Mouse (Mus musculus): ENCODE results near the gene Rbfox2.
A peak's percentile ranks its signal among the peaks of the same experiment; 100 is the strongest.

Gene Rbfox2

DNA sequence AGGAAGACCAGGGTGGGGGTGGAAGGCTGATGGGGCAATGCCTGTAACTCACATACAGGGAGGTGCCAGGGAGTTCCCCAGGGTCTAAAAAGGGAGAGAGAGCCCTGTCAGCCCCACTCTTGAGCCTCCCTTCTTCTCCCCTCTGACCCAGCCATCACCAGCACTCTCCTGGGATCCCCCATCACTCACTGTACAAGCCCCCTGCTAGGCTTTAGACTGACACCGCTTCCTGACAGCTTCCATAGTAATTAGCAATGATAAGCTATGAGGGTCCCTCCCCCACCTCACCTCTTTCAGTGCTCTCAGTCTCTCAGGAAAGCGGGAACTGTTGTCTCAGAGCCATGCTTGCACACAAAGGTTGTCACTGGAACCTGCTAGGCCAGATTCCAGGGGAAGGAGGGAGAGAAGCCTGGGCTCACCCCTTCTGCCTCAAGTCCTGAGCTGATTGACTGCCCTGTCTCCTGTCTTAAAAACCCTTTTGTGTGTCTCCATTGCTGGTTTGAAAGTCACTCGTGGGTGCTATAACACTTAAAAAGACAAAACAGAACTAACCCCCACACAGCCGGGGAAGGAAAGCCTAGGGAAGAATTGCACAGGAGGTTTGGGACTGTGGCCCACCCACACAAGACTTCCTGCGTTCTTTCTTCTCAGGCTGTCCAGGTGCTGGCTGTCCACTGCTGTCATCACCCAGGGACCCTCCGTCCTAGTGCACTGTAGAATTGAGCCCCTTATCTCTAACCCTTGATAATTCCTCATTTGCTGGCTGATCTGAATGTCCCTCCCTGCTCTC, 250.6 kb downstream of the Rbfox2 start:
- no peak for DNase-seq

DNA sequence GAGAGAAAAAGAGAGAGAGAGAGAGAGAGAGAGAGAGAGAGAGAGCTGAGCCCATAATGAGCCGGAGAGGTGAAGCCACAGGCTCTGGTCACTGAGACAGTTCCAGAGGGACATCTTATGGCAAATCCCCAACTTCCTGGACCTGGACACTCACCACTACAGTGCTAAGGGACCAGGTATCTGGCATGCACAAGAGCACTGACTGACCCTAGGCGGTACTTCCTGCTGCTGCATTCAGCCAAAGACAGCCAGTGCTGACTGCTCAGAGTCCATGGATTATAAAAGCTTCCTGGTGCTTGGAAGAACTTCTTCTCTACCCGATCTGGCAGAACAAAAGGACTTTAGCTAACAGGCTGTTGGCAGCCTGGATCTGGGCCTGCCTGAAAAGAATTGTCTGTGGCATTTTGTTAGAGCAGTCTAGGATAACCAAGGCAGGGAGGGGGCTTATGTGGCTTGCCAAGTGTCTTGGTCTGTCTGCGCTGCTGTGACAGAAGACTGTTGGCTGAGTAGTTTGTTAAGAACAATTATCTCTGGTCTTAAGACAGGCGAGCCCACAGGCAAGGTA, 252.1 kb downstream of the Rbfox2 start:
- DNase-seq: no peak

DNA sequence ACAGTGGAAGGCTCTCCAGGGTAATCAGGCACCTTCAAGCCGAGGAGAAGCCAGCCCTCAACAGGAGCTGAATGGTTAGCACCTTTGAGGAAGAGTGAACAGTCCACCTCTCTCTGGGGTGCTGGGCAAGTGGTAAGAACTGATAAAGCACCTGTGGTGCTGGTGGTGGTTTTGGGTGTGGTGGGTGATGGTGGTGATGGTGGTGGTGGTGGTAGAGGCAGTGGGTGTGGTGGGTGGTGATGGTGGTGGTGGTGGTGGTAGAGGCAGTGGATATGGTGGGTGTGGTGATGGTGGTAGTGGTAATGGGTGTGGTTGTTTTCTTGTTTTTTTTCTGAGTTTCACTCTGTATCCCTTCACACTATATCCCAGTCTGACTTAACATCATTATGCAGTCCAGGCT, 253.8 kb downstream of the Rbfox2 start:
- no peak for DNase-seq

DNA sequence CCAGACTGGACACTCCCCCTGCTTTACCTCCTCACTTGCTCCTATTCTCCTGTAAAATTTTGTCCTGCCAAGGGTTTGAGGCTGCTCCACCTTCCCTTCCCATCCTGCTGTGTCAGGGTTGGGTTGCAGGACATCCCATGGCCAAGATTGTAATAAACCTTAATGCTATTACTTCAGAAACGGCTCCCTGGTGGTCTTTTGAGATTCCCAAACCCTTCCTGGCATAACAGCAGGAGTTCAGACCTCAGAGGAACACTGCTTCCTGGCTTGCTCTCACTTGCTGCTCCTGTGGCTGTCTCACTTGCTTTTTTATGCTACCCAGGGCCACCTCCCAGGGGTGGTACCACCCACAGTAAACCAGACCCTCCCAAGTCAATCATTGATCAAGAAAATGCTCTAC, 254.6 kb downstream of the Rbfox2 start:
- no peak for DNase-seq

DNA sequence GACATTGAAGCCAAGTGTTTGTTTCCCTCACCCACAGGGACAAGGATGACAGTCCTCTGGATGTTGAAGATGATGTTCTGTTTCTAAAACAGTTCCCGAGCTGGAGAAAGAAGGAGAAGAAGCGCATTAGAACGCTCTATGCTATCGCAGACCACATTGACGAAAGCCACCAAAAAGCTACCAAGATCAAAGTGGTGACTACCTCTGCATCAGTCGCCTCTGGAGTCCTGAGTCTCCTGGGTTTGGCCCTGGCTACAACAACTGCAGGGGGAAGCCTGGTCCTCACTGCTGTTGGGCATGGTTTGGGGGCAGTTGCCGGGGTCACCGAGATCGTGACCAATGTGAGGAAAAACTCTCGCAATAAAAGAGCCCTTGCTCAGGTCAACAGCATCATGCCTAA, 256.2 kb downstream of the Rbfox2 start, which contains the start of gene Mb:
TSS of gene Mb (minus strand) at position 101 of the 400 bp plus-strand sequence.
- no peak for DNase-seq

DNA sequence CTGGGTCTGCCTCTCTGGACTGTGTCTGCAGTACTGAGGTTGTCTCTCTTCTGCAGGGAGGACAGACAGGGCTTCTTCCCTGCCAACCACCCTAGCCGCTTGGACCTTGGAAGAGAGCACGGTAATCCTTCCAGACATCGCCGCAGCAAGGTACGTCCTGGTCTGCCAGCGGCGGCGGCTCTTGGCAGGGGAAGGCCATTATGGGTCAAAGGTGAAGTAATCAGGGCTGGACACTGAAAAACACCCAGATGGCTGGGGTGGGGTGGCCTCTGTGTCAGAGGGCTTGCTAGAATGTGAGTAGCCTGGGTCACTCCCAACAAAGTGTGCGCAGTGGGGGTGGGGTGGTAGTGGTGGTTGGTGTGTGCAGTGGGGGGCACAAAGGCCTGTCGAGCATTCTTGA, 261.2 kb downstream of the Rbfox2 start:
- DNase-seq: peak; percentile 95

DNA sequence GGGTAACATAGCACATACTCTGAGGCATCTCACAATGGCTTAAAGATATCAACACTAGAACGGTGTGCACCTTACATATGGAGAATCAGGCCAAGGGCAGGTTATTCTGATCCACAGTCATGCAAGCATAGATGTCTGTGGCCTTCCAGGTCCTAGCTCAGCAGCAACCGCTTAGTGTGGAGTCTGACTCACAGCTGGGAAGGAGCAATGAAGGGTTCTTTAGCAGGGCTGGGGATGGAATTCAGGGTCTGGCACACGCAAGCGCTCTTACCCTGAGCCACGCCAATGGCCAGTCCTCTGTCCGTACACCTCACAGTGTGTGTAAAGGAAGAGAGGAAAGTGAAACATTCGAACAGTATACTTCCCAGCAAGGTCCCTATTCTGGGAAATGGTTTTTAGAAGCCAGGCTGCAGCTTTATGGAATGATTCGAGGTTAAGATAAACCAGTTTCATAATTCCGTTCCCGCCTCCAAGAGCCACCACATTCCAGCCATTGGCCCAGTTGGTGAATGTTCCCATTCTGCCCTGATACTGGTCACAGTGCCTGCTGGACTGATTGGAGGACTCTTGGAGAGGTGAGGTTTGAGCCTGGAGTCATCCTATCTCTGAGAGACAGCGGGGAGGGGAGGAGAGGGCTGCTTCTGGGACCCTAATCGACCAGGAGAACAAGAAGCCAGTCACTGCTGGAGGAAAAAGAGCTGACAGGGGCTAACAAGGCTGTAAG, 262.0 kb downstream of the Rbfox2 start, which contains the start of gene Apol6:
TSS of gene Apol6 (plus strand) at position 133 of the 724 bp plus-strand sequence.
- no peak for DNase-seq

DNA sequence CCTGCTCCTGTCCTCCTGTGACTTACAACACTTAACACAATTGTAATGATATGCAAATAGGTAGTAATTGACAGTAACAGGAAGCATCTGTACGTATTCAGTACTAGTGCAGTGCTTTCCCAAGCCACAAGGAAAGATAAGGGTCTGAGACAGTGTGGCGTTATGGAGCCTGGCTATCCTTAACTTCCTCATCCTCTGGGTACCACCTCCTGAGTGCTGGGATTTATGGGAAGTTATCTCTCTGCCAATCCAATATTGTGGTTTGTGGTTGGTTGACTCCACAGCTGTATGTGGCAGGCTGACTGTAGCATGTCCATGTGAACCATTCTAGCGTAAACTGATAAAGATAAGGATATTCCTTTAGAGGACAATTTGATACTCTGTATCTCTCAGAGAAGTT, 266.0 kb downstream of the Rbfox2 start:
- no peak for DNase-seq

DNA sequence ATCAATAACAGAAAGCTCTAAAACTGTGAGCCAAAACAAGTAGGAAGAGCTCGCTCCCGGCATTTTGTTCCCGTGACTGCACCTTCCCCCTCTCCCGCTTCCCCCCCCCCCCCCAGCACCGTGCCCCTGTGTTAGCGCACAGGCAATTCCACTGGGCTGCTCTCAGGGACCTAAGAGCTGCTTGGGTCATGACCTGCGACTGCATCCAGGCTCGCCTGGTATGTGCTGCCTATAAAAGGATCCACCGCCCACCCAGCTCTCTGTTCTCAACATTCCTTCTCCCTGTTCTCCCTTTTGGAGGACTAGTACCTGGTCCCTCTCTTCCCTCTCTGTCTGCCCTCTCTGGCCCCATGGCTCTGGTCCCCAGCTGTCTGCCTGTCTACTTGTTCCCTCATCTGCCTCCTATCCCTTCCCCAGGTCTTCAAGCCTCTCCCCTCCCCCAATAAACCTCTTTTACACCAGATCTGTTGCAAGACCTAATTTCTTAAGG, 267.5 kb downstream of the Rbfox2 start:
- DNase-seq: peak; percentile 92

DNA sequence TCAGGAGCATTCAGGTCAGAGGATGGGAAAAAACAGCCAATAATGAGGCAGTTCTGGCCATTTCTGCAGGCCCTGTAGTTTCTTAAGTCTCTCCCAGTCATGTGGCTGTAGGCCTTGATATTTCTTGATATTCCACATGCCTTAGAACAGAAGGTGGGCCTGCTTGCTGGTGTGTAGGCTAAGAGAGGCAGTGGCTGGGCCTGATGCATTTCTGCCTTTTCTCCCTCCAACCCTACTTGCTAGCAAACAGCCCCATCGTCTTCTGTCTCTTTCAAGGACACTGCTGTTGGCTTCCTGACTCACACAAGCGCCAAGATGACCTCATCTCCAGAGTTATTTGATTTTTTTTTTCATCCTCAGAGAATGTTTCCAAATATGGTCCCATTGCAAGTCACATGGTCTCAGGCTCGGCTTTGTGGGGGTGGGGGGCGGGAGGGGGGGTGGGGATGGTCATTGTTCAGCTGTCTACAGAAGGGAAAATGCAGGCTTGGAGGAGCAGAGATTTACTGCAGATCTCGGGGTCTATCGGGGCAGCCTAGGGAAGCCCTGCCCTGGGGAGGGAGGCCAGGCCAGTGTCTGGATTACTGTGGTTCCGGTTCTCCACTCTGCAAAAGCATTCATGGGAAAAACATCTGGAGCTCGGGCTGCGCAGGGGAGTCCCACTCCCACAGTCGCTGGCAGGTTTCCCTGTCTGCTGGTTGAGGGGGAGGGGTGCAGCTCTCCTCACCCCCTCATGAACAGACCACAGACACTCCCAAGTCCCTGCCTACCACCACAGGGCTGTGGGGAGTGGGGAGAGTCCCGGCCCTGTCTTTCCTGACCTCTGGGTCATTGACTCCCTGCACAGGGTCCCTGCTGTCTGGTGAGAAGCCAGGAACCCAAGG, 269.3 kb downstream of the Rbfox2 start:
- DNase-seq: peak; percentile 100

DNA sequence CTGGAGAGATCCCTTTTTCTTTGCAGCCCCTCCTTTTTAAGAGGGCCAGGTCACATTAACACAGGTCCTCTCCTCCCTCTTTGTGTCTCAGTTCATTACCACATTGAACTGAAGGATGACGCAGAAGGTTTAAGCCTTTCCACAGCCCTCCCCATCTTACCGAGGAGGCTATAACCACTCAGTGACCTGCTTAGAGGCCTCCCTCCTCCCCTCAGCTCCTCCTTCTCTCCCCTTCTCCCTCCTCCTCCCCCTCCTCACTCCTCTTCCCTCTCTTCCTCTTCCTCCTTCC, 269.9 kb downstream of the Rbfox2 start:
- DNase-seq: no peak

DNA sequence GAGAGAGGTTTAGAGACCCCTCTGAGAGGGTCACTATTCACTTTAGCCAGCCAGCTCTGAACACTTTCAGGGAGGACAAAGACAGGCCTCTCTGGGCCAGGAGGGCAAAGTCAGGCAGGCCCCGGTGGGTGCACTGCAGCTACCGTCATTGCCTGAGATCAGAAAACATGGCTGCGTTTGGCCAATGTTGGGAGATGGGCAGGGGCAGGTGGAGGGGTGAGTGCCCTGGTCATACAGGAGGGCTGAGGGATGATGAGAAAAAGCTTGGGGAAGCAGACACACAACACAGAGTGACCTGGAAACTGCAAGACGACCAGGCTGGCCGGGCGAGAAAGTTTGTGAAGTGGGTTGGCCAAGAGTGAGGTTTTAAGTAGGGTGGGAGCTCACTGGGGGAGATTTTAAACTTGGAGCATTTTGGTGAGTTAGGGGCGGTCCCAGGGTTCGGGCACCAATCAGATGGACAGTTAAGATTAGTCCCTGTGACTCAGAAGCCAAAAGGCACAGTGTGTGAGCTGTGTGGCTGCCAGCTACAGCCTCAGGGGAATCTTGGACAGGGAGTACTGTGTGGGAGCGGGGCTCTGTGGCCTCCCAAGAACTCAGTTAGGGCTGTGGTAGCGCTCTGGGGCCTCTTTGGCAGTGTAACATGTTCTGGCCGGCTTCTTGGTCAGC, 270.4 kb downstream of the Rbfox2 start:
- peak; percentile 99 for DNase-seq

DNA sequence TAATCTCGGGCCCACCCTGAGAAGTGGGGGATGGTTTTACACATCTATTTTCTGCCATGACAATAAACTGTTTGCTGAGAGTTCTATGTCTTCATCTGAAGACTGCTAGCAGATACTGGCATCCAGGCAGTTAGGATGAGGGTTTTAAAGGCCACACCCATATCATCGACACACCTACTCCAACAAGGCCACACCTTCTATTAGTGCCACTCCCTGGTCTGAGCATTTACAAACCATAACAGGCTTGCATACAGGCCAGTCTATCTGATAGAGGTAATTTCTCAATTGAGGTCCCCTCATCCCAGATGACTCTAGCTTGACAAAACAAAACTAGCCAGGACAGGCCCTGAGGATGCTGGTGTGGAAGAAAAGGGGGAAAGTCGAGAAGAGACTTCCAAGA, 271.2 kb downstream of the Rbfox2 start:
- no peak for DNase-seq

DNA sequence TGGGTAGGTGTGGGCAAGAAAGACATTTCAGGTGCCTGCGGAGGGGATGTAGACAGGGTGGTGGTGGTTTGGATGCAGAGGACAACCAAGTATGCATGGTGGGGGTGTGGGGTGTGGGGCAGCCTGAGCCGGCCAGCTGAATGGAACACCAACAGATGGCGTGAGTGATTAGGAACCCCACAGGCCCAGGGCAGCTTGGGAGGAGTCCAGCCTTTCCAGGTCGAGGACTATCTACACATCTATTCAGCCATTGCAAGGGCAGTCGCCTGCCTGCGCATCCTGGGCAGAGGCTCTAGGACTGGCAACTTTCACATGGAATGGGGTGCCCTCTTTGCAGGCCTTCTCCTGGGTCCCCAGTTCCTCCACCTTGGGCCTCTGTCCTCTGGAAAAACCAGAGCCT, 272.3 kb downstream of the Rbfox2 start:
- peak; percentile 79 for DNase-seq

DNA sequence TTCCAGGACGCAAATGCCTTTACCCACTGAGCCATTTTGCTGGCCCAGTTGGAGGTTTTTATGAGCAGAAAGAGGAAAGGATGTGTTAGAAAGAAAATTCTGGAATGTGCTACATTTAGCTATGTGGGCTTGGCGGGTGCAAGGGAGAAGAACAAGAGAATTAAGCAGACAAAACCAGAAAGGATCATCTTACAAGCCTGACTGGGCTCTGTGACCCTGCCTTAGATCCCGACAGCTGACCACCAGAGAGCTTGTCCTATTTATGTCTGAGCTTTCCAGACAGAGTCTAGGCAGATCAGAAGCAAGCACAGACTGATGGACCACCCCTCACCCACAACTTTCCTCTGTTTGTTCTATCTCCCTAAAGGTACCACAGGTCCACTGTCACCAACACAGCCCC, 275.5 kb downstream of the Rbfox2 start:
- DNase-seq: no peak

DNA sequence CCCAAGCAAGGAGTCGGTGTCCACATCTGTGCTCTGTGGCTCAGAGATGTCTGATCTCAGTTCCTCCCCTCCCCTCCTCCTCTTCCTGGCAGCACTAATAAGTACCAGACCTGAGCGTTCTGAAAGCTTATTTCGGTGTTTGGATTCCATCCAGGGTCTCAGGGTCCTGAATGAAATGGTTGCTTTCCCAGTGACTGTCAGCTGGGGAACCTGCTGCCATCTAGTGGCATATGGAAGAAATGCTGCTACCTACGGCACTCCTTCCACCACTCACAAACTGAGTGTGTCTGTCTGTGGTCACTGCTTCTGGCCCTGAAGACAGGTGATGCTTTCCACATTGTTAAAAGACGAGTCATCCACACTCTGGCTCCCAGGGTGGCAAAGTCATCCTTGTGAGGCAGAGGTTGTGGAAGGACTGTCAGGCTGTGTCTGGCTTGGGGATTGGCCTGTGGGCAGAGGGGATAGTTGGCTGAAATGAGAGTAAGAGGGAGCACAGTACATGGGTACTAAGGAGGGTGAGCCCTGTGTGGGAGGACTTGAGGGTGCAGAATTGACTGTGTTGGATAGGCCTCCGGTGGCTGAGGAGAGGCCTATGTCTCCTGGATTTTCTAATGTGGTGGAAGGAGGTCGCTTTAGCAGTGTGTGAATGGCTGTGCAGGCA, 277.3 kb downstream of the Rbfox2 start:
- peak; percentile 97 for DNase-seq
